Mouse (Mus musculus): ENCODE measurements around the gene Nrxn1.
A peak's percentile ranks its signal among the peaks of the same experiment; 100 is the strongest.

Nrxn1 gene

GRCm38 (mm10) chr17:90962904-90963531, 129.9 kb downstream of the Nrxn1 start:
- no peak for DNase-seq (ENCODE audit: low spot score in 2 of 2)

GRCm38 (mm10) chr17:90955221-90955620, 137.7 kb downstream of the Nrxn1 start:
- DNase-seq (ENCODE audit: low spot score in 2 of 2) = no peak

GRCm38 (mm10) chr17:90934929-90935328, 157.9 kb downstream of the Nrxn1 start:
- no peak for DNase-seq (ENCODE audit: low spot score in 2 of 2)

GRCm38 (mm10) chr17:90913320-90913719, 179.6 kb downstream of the Nrxn1 start:
- DNase-seq (ENCODE audit: low spot score in 2 of 2) = no peak

- no peak for DNase-seq (ENCODE audit: low spot score in 2 of 2)
These were observed 180.1 kb downstream of the Nrxn1 start for GRCm38 (mm10) chr17:90912746-90913145.

- DNase-seq (ENCODE audit: low spot score in 2 of 2) = no peak
These were observed 180.5 kb downstream of the Nrxn1 start for GRCm38 (mm10) chr17:90912341-90912740.

- no peak for DNase-seq (ENCODE audit: low spot score in 2 of 2)
These were observed 186.5 kb downstream of the Nrxn1 start for GRCm38 (mm10) chr17:90906118-90907093.

- DNase-seq (ENCODE audit: low spot score in 2 of 2) = no peak
These were observed 187.7 kb downstream of the Nrxn1 start for GRCm38 (mm10) chr17:90905143-90905542.

GRCm38 (mm10) chr17:90892327-90893259, 200.3 kb downstream of the Nrxn1 start:
- DNase-seq (ENCODE audit: low spot score in 2 of 2) = peak; percentile 44 to 74

GRCm38 (mm10) chr17:90891711-90892110, 201.2 kb downstream of the Nrxn1 start:
- no peak for DNase-seq (ENCODE audit: low spot score in 2 of 2)

GRCm38 (mm10) chr17:90857225-90857624, 235.6 kb downstream of the Nrxn1 start:
- no peak for DNase-seq (ENCODE audit: low spot score in 2 of 2)

- DNase-seq (ENCODE audit: low spot score in 2 of 2) = no peak
These were observed 249.0 kb downstream of the Nrxn1 start for GRCm38 (mm10) chr17:90843876-90844275.

GRCm38 (mm10) chr17:90843072-90843611, 249.7 kb downstream of the Nrxn1 start:
- no peak for DNase-seq (ENCODE audit: low spot score in 2 of 2)

GRCm38 (mm10) chr17:90837022-90837414, 255.9 kb downstream of the Nrxn1 start:
- no peak for DNase-seq (ENCODE audit: low spot score in 2 of 2)

- DNase-seq (ENCODE audit: low spot score in 2 of 2) = no peak
These were observed 256.5 kb downstream of the Nrxn1 start for GRCm38 (mm10) chr17:90836154-90837021.

GRCm38 (mm10) chr17:90818340-90818739, 274.5 kb downstream of the Nrxn1 start:
- no peak for DNase-seq (ENCODE audit: low spot score in 2 of 2)

- no peak for DNase-seq (ENCODE audit: low spot score in 2 of 2)
These were observed 275.0 kb downstream of the Nrxn1 start for GRCm38 (mm10) chr17:90817898-90818297.

- DNase-seq (ENCODE audit: low spot score in 2 of 2) = no peak
These were observed 277.6 kb downstream of the Nrxn1 start for GRCm38 (mm10) chr17:90815306-90815705.

- DNase-seq (ENCODE audit: low spot score in 2 of 2) = no peak
These were observed 279.1 kb downstream of the Nrxn1 start for GRCm38 (mm10) chr17:90813760-90814159.

- no peak for DNase-seq (ENCODE audit: low spot score in 2 of 2)
These were observed 280.4 kb downstream of the Nrxn1 start for GRCm38 (mm10) chr17:90812485-90812884.
